Mouse (Mus musculus) intestine, postnatal 0 days (tissue): Measurements from ENCODE around the gene Olfr101. TPM values are rescaled to one million over a fixed set of nuclear protein-coding genes. Genes with fewer than 3 reads are reported as not detected.

Experiments
- ATAC-seq: fragments of 200-750 bp; cut with Nextera tagmentation; 2 replicates; pipeline ENCODE4 v1.8.0; 2017; ENCODE audit warnings: mild to moderate bottlenecking, moderate TSS enrichment, moderate library complexity
- H3K27ac ChIP-seq: fragments of 300-500 bp; sonication (generic); 2 replicates; pipeline ENCODE4 v1.5.1; 2014; ENCODE audit warnings: mild to moderate bottlenecking, low read depth, low read length, moderate library complexity
- H3K27me3 ChIP-seq: fragments of 300-500 bp; sonication (generic); replicated peaks from 2 replicates; pipeline ENCODE4 v1.6.1; 2014; ENCODE audit warnings: low read length, mixed read lengths; ENCODE audit not compliant: control insufficient read depth, insufficient read depth
- H3K36me3 ChIP-seq: fragments of 300-500 bp; sonication (generic); 2 replicates; pipeline ENCODE4 v1.6.1; 2014; ENCODE audit warnings: mild to moderate bottlenecking, moderate library complexity; ENCODE audit not compliant: control insufficient read depth, insufficient read depth
- H3K4me1 ChIP-seq: fragments of 300-500 bp; sonication (generic); replicated peaks from 2 replicates; pipeline ENCODE4 v1.6.1; 2014; ENCODE audit warnings: antibody characterized with exemption, low read length, mixed read lengths; ENCODE audit not compliant: control insufficient read depth, insufficient read depth
- H3K4me2 ChIP-seq: fragments of 300-500 bp; sonication (generic); replicated peaks from 2 replicates; pipeline ENCODE4 v1.6.1; 2014; ENCODE audit warnings: low read depth, mild to moderate bottlenecking, moderate library complexity
- H3K4me3 ChIP-seq: fragments of 300-500 bp; sonication (generic); 2 replicates; pipeline ENCODE4 v1.5.1; 2014; ENCODE audit warnings: low read depth, low read length
- H3K9ac ChIP-seq: fragments of 300-500 bp; sonication (generic); 2 replicates; pipeline ENCODE4 v1.6.1; 2014; ENCODE audit warnings: mild to moderate bottlenecking, low read depth, low read length
- H3K9me3 ChIP-seq: fragments of 300-500 bp; sonication (generic); 2 replicates; pipeline ENCODE4 v1.6.1; 2016; ENCODE audit warnings: mixed run types; ENCODE audit not compliant: control insufficient read depth
- CTCF ChIP-seq: sonication (generic); IDR thresholded peaks from 2 replicates; pipeline ENCODE4 v1.5.1; 2016; ENCODE audit warnings: low read depth, mild to moderate bottlenecking, control low read depth, antibody characterized with exemption, moderate library complexity
- WGBS: fragments of 180-500 bp; shearing (Covaris S2); extraction: QIAGEN DNeasy Blood & Tissue Kit; methylation state at CpG from one replicate; pipeline ENCODE4 v1.1.7; 2014; 5-methylcytosine and 5-hydroxymethylcytosine counted together
- polyA plus RNA-seq: library from polyadenylated mRNA; unstranded; fragments of >200 nt; fragmentation: Nextera tagmentation; extraction: Ambion mirVana; gene quantifications from 2 replicates; pipeline ENCODE4 v1.2.1, GENCODE M21; 2015

The Olfr101 gene
- polyA plus RNA-seq, 1 experiment from 2014 or later, result not detected

- Histone ChIP-seq H3K4me1 (no peaks in the 10 kb centered on the region), H3K4me2 (no peak overlapping the region), H3K4me3 (no peak overlapping the region), H3K27ac (no peak overlapping the region), H3K9me3 (no peaks in the 10 kb centered on the region), H3K36me3 (no peaks in the 10 kb centered on the region), H3K9ac (no peak overlapping the region), H3K27me3 (no peaks in the 10 kb centered on the region)
- no peak for ATAC-seq
- 14% methylated on average over 1 of the region's 1 CpGs for WGBS
- peak; percentile 75 for TF ChIP-seq CTCF
Measured at GRCm38 (mm10) chr17:37250544-37250943, 53.6 kb downstream of the Olfr101 start.

DNA sequence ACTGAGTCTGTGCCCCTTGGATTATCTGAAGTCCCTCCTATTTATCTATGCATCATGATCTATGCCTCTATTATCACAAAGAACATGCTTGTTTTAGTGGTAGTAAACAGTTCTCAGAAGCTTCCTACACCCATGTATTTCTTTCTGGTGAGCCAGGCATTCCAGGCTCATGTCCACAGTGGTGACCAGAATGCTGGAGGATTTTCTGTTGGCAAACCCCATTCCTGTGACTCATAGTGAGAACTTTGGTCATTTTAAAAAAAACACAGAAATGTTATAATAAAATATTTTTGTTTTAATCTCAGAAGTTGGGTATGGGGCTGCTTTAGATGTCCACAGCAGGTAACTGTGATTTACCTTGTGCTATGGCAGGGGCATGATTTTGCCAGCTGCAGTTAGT, 54.7 kb downstream of the Olfr101 start:
- Histone ChIP-seq H3K4me2 (no peak overlapping the region), H3K4me1 (no peaks in the 10 kb centered on the region), H3K9me3 (no peaks in the 10 kb centered on the region), H3K27ac (no peak overlapping the region), H3K27me3 (no peaks in the 10 kb centered on the region), H3K9ac (no peak overlapping the region), H3K4me3 (no peak overlapping the region), H3K36me3 (no peaks in the 10 kb centered on the region)
- TF ChIP-seq CTCF, result no peak
- ATAC-seq, result no peak

Other genes with a start within 250 kb of the Olfr101 start
- not detected in 2 replicates for gene Olfr90, start 215.8 kb downstream of the Olfr101 start, polyA plus RNA-seq
- not detected in 2 replicates for gene Olfr91, start 206.0 kb downstream of the Olfr101 start, polyA plus RNA-seq
- gene Olfr92, start 184.2 kb downstream of the Olfr101 start, polyA plus RNA-seq, result not detected in 2 replicates
- not detected in 2 replicates for gene Olfr93, start 142.8 kb downstream of the Olfr101 start, polyA plus RNA-seq
- 5.2 and 5.3 TPM in 2 replicates for gene Ubd, start 110.4 kb downstream of the Olfr101 start, polyA plus RNA-seq
- not detected in 2 replicates for gene Olfr94, start 103.3 kb downstream of the Olfr101 start, polyA plus RNA-seq
- gene Olfr95, start 91.2 kb downstream of the Olfr101 start, polyA plus RNA-seq, result not detected in 2 replicates
- not detected in 2 replicates for gene Olfr96, start 84.2 kb downstream of the Olfr101 start, polyA plus RNA-seq
- gene Olfr97, start 67.0 kb downstream of the Olfr101 start, polyA plus RNA-seq, result not detected in 2 replicates
- gene Olfr98, start 40.6 kb downstream of the Olfr101 start, polyA plus RNA-seq, result not detected in 2 replicates
- gene H2-M3, start 34.1 kb downstream of the Olfr101 start, polyA plus RNA-seq, result 2.9 and 3.4 TPM in 2 replicates
- gene Olfr99, start 20.9 kb downstream of the Olfr101 start, polyA plus RNA-seq, result 0.13 TPM in 1 of 2 replicates, not detected in the other
- not detected in 2 replicates for gene Olfr102, start 12.7 kb upstream of the Olfr101 start, polyA plus RNA-seq
- gene Olfr103, start 35.4 kb upstream of the Olfr101 start, polyA plus RNA-seq, result not detected in 2 replicates
- not detected in 2 replicates for gene Olfr104-ps, start 55.3 kb upstream of the Olfr101 start, polyA plus RNA-seq
- gene Olfr105-ps, start 74.7 kb upstream of the Olfr101 start, polyA plus RNA-seq, result not detected in 2 replicates
- not detected in 2 replicates for gene Olfr106-ps, start 86.1 kb upstream of the Olfr101 start, polyA plus RNA-seq
- not detected in 2 replicates for gene Olfr107, start 94.9 kb upstream of the Olfr101 start, polyA plus RNA-seq
- gene Olfr108, start 141.2 kb upstream of the Olfr101 start, polyA plus RNA-seq, result not detected in 2 replicates
- gene Olfr109, start 154.6 kb upstream of the Olfr101 start, polyA plus RNA-seq, result not detected in 2 replicates
- gene H2-M2, start 179.2 kb upstream of the Olfr101 start, polyA plus RNA-seq, result 0.12 and 0.18 TPM in 2 replicates
- not detected in 2 replicates for gene Olfr110, start 188.2 kb upstream of the Olfr101 start, polyA plus RNA-seq
- not detected in 2 replicates for gene Olfr111, start 203.7 kb upstream of the Olfr101 start, polyA plus RNA-seq